Mouse (Mus musculus): ENCODE measurements at regions not wholly inside any gene's neighbourhood (a gene's known extent, or its start where the extent isn't known, plus 50 kb on each side); places are given as distances from the start of the nearest gene placed in this dataset.

DNA sequence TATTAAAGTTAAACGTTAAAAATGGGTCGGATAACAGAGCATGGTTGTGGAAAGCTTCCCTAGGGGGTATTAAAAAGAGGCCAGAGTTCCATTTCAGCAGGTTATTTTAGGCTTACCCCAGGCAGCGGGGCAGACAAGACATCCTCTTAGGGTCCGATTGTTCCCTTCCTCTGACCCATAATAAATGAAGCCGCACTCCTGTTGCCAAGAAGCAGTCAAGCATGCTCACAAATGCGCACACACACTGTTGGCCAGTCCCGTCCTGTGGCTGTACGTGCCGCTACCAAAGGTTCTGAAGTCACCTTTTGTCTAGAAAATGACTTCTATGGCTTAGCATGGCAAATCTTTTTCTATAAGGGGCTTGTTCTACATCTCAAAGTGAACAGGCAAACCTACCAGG is 146.8 kb upstream of the Mdm1 start:
- Histone ChIP-seq H3K9ac (ENCODE audit: insufficient read depth, low read depth) (no peak overlapping the region), H3K9me3 (replicated peaks; ENCODE audit: low read length) (no peaks in the 10 kb centered on the region), H3K27ac (ENCODE audit: insufficient read depth, low read depth) (no peak overlapping the region), H3K4me1 (ENCODE audit: control insufficient read depth in 1 of 2, insufficient read depth in 2 of 2) (peaks cover 3 to 7% of the 10 kb centered on the region in 2 experiments; a peak in 3 of 4 replicates), H3K4me3 (replicated peaks in 1 of 3; ENCODE audit: low read depth in 2 of 3, low read length in 2 of 3, poor library complexity in 1 of 3) (no peak overlapping the region), H3K27me3 (replicated peaks) (no peaks in the 10 kb centered on the region), H3K4me2 (ENCODE audit: insufficient read depth, low read depth, poor library complexity, severe bottlenecking) (no peak overlapping the region), H3K36me3 (replicated peaks in 1 of 2; ENCODE audit: control insufficient read depth in 1 of 2, insufficient read depth in 1 of 2, low read length in 1 of 2) (no peaks in the 10 kb centered on the region), H3K79me2 (replicated peaks; ENCODE audit: control insufficient read depth, extremely low read depth, insufficient read depth, poor library complexity, severe bottlenecking) (no peaks in the 10 kb centered on the region)
- dilution Hi-C loops (cut with MboI; ENCODE audit: extremely low pct_ligation_motif_present, extremely low pct_unique_long_range_greater_than_20kb, low sequenced_read_pairs) (no loop called here), in situ Hi-C loops (cut with MboI; ENCODE audit: low pct_ligation_motif_present, low pct_unique_long_range_greater_than_20kb, low sequenced_read_pairs) (no loop called here)
- no peak for DNase-seq (ENCODE audit: extremely low read depth)
- TF ChIP-seq ETS1 (conservative IDR thresholded peaks at IDR 0.05; ENCODE audit: low read depth, low read length) (no peak), UBTF (IDR thresholded peaks at IDR 0.05; ENCODE audit: low read depth, low read length) (no peak)

DNA sequence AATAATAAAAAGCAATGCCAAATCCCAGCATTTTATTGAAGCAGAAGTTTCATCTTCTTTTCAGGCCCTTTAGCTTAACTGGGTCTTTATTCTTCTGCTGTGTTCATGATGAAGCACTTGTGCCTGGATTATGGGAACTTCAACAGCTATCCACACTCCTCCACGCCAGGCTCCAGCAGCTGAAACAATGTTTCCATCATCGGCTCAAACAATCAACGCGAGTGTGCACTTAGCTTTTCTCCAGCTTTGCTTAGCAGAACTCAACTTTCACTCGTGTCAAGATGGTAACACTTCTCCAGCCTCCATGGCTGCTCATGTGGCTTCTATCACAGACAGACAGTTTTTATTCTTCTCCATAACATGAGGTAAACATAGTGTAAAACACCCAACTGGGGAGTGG is 143.8 kb upstream of the Mdm1 start:
- dilution Hi-C loops (cut with MboI; ENCODE audit: extremely low pct_ligation_motif_present, extremely low pct_unique_long_range_greater_than_20kb, low sequenced_read_pairs) = no loop called here
- no peak for TF ChIP-seq CHD2 (IDR thresholded peaks at IDR 0.05; ENCODE audit: low read length)
- TF ChIP-seq MEF2A (IDR thresholded peaks at IDR 0.05; ENCODE audit: borderline replicate concordance, low read depth, low read length) = no peak
- TF ChIP-seq POLR2A (IDR thresholded peaks at IDR 0.05; ENCODE audit: low read depth, low read length) = no peak
- TF ChIP-seq ELF1 (IDR thresholded peaks at IDR 0.05; ENCODE audit: low read depth, low read length) = no peak
- TF ChIP-seq ZC3H11A (IDR thresholded peaks at IDR 0.05; ENCODE audit: low read depth, low read length) = no peak
- no peak for TF ChIP-seq GABPA (IDR thresholded peaks at IDR 0.05; ENCODE audit: insufficient replicate concordance, low read depth, low read length)
- no peak for TF ChIP-seq NELFE (IDR thresholded peaks at IDR 0.05; ENCODE audit: low read depth, low read length)
- no peaks in the 10 kb centered on the region for H3K9me3 ChIP-seq (replicated peaks; ENCODE audit: low read length)
- in situ Hi-C loops (cut with MboI; ENCODE audit: low pct_ligation_motif_present, low pct_unique_long_range_greater_than_20kb, low sequenced_read_pairs) = no loop called here
- H3K4me1 ChIP-seq (ENCODE audit: control insufficient read depth in 1 of 2, insufficient read depth in 2 of 2) = peaks cover 3 to 7% of the 10 kb centered on the region in 2 experiments; a peak in 3 of 4 replicates
- no peak overlapping the region for H3K27ac ChIP-seq (ENCODE audit: insufficient read depth, low read depth)
- no peak overlapping the region for H3K9ac ChIP-seq (ENCODE audit: insufficient read depth, low read depth)
- H3K4me2 ChIP-seq (ENCODE audit: insufficient read depth, low read depth, poor library complexity, severe bottlenecking) = no peak overlapping the region
- no peaks in the 10 kb centered on the region for H3K27me3 ChIP-seq (replicated peaks)
- no peaks in the 10 kb centered on the region for H3K79me2 ChIP-seq (replicated peaks; ENCODE audit: control insufficient read depth, extremely low read depth, insufficient read depth, poor library complexity, severe bottlenecking)
- no peaks in the 10 kb centered on the region for H3K36me3 ChIP-seq (replicated peaks in 1 of 2; ENCODE audit: control insufficient read depth in 1 of 2, insufficient read depth in 1 of 2, low read length in 1 of 2)
- no peak overlapping the region for H3K4me3 ChIP-seq (replicated peaks in 1 of 3; ENCODE audit: low read depth in 2 of 3, low read length in 2 of 3, poor library complexity in 1 of 3)
- DNase-seq (ENCODE audit: extremely low read depth) = no peak

- TF ChIP-seq NRF1 (IDR thresholded peaks at IDR 0.05; ENCODE audit: low read depth, low read length) (no peak), MAZ (IDR thresholded peaks at IDR 0.05; ENCODE audit: low read depth, low read length) (no peak), USF2 (conservative IDR thresholded peaks at IDR 0.05; ENCODE audit: low read depth, low read length) (no peak)
- H3K4me3 ChIP-seq (replicated peaks in 1 of 3; ENCODE audit: low read depth in 2 of 3, low read length in 2 of 3, poor library complexity in 1 of 3) = no peak overlapping the region
- H3K27ac ChIP-seq (ENCODE audit: insufficient read depth, low read depth) = no peak overlapping the region
- DNase-seq (ENCODE audit: extremely low read depth) = no peak
- no peaks in the 10 kb centered on the region for H3K36me3 ChIP-seq (replicated peaks in 1 of 2; ENCODE audit: control insufficient read depth in 1 of 2, insufficient read depth in 1 of 2, low read length in 1 of 2)
- H3K4me2 ChIP-seq (ENCODE audit: insufficient read depth, low read depth, poor library complexity, severe bottlenecking) = no peak overlapping the region
- no peaks in the 10 kb centered on the region for H3K9me3 ChIP-seq (replicated peaks; ENCODE audit: low read length)
- H3K27me3 ChIP-seq (replicated peaks) = no peaks in the 10 kb centered on the region
- in situ Hi-C loops (cut with MboI; ENCODE audit: low pct_ligation_motif_present, low pct_unique_long_range_greater_than_20kb, low sequenced_read_pairs) (no loop called here), dilution Hi-C loops (cut with MboI; ENCODE audit: extremely low pct_ligation_motif_present, extremely low pct_unique_long_range_greater_than_20kb, low sequenced_read_pairs) (no loop called here)
- no peaks in the 10 kb centered on the region for H3K79me2 ChIP-seq (replicated peaks; ENCODE audit: control insufficient read depth, extremely low read depth, insufficient read depth, poor library complexity, severe bottlenecking)
- no peaks in the 10 kb centered on the region for H3K4me1 ChIP-seq (ENCODE audit: control insufficient read depth in 1 of 2, insufficient read depth in 2 of 2)
- no peak overlapping the region for H3K9ac ChIP-seq (ENCODE audit: insufficient read depth, low read depth)
Measured at GRCm38 (mm10) chr10:118000591-118000990, 141.0 kb upstream of the Mdm1 start.

All from CH12.LX (cell line).